Mouse (Mus musculus) layer of hippocampus, adult 9-11 months (tissue): ENCODE results near the gene Gse1.
A peak's percentile ranks its signal among the peaks of the same experiment; 100 is the strongest.

Experiments
- DNase-seq: peaks from one replicate; pipeline ENCODE4 v3.0.0; 2022

Gse1 gene

DNA sequence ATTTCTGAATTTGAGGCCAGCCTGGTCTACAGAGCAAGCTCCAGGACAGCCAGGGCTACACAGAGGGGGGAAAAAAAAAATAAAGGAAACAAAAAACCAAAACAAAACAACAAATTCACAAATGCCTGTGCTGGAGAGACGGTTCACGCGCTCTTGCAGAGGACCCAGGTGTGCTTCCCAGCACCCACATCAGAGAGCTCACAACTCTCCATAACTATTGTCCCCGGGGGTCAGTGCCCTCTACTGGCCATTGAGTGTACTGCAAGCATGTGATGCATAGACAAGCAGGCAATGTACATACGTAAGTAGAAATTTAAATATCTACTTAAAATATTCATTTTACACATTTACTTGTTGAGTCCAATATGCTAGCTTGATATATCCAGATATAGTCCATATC, 366.3 kb downstream of the Gse1 start:
- no peak for DNase-seq

DNA sequence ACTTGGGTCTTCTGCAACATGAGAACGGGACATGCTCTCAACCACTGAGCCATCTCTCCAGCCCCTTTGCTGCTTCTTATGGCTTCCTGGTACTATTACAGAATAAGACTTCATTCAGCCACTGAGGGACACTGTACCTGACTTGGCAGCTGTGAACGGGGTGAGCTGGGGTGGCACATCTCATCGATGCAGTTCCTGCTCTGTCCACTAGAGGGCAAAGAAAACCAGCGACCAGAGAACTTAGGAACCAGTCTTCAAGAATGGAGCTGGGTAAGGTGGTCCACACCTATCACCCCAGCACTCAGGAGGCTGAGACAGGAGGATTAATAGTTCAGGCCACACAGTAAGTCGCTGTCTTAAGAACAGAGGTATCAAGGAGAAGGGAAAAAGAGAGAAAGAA, 367.7 kb downstream of the Gse1 start:
- DNase-seq: no peak

DNA sequence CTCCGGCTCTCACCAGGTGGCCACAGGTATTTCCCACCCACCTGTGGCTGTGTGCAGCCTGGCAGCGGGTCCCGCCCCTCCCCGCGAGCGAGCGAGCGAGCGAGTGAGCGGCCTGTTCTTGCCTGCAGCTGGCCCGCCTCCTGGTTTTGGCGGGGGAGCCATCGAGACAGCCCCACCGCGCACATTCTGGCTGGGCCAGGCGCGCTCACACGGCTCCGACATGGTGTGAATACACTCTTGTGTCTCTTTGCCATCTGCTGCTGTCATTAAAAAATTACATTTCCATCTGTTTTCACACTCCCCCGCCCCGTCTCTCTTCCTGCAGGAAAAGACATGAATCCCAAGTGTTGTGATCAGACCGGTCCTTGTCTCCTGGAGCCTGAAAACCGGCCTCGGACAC, 370.3 kb downstream of the Gse1 start:
- peak; percentile 94 for DNase-seq

DNA sequence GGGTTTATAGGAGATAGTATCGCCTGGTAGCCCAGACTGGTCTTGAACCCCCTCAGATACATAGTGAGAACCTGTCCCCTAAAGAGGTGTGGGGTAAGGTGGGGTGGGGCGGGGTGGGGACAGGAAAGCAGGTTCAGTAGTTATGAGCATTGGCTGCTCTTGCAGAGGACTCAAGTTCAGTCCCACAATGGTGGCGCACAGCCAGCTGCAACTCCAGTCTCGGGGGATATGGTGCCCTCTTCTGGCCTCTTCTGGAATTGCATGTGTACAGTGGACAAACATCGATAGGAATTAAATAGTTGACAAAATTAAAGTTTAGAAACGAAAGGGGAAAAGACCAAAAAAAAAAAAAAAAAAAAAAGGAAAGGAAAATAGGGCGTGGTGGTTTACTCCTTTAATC, 371.2 kb downstream of the Gse1 start:
- peak; percentile 80 for DNase-seq

DNA sequence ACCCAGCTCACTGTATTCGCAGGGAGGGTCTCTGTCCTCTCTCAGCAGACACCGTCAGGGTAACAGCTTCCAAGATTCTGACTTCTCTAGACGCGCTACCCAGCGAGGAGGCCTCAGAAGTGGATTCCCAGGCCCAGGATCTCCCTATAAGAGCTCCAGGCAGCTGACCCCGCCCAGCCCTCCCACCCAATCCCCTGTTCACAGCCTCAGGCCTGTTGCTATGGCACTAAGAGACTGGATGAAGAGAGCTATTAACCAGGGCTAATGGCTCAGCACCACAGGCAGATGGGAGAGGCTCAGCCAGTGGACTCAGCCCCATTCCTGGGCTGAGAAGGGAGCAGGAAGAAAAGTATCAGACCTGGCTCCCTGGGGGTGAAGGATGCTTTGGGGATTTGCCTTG, 374.4 kb downstream of the Gse1 start:
- no peak for DNase-seq

DNA sequence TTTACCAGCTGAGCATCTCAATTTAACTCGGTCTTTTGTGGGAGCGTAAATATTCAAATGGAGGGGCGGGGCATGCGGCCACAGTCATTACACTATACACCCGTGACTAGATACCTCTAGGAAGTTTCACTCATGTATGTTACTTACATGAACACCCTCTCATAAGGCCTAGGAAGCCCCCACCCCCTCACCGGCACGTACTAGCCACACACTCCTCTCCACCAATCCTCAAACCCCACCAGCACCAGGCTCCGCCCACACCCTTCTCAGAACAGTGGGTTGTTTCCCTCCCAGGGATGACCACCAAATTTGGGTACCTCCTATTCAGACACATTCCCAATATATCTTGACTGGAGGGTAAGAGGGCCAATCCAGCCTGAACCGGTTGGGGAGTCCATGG, 379.2 kb downstream of the Gse1 start:
- no peak for DNase-seq

DNA sequence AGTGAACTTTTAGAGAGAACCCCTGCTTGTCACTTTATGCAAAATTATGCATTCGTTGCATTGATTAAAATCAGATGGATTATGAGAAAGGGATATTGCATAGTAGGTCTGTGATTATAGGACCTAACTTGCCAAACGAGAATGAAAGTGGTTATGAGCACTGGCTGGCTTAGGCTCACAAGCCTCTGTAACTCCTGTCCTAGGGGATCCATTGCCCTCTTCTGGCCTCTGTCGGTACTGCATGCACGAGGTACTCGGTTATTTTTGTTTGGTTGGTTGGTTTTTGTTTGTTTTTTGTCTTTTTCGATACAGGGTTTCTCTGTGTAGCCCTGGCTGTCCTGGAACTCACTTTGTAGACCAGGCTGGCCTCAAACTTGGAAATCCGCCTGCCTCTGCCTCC, 379.6 kb downstream of the Gse1 start:
- DNase-seq: peak; percentile 59

DNA sequence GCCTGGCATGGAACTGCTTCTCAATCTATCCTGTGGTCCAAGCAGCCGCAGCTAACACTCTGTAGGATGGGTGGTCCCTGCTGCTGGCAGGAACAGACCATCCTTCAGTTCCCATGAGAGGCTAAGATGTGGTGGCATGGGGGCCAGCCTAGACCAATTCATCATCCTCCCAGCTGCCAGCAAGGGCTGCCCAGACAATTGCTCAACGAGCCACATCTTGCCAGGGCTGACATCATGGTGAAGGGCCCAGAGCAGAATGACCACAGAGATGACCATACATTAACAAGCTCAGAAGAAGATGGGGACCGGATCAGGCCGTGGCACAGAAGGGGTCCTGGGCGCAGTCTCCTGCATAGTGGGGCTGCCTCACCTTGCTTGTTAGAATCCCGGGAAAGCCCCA, 382.6 kb downstream of the Gse1 start:
- DNase-seq: peak; percentile 52

DNA sequence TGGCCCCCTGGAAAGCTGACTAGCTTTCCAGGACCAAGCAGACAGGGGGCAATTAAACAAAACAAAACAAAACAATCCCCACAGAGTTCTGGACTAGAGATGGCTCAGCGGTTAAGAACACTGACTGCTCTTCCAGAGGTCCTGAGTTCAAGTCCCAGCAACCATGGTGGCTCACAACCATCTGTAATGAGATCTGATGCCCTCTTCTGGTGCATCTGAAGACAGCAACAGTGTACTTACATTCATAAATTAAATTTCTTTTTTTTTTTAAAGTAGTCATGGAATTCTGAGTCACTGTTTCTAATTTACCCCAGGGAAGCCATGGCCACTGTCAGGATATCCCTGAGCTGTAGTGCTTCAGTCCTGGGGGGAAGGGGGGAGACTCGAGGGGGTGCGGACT, 386.2 kb downstream of the Gse1 start:
- no peak for DNase-seq

DNA sequence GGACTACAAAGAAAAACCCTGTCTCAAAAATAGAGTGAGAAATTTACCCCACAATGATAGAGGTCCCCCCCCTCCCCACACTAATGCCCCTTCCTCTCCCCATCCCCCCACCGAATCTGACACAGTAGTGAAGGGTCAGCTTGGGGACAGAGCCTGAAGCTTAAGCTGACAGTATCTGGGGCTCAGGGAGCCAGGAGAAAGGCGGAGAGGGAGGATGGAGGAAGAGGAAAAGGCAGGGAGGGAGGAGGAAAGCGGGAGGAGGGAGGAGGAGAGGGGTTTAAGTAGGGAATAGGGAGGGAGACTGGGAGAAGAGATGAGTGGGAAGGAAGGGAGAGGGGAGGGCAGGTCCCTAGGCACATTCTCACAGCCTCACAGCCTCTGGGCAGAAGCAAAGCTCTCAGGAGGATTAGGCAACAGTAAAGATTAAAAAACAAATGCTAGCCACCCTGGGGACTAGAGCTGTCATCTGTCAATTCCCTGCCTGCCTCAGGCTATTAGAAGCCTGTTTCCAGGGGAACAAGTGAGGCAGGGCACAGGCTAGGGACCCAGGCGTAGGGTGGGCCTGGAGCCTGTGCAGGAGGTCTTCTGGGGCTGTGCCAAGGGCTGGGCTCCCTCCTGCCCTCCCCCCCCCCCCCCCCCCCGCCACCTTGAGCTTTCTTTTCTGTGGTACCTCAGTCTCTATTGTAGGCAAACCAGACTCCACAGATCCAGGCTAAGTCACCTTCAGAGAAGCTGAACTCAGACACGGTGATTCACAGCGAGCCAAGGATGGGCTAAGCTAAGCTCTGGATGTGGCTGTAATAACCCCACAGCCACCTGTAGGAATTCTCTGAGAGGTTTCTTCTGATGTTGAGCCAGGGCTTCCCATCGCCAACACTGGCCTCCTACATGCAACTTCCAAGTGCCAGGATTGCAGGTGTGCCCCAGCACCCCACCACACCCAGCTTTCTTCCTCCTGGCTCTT, 388.7 kb downstream of the Gse1 start:
- DNase-seq: no peak

DNA sequence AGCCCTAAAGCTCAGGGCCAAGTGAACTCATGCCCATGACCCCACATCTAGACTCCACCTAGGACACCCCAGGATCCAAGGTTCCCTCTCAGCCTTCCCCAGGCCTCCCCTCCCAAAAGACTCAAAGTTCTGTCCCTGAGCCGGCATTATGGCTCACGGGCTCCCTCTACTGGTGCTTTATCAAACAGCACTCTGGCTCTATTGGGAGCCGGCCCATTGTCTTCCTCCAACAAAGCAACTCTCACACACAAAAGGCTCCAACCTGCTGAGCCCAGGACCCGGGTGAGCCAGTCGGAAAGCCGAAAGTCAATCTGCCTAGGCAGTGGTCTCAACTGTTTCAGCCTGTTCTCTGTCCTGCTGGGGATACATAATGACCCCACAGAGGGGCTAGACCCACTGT, 389.9 kb downstream of the Gse1 start:
- DNase-seq: peak; percentile 68

DNA sequence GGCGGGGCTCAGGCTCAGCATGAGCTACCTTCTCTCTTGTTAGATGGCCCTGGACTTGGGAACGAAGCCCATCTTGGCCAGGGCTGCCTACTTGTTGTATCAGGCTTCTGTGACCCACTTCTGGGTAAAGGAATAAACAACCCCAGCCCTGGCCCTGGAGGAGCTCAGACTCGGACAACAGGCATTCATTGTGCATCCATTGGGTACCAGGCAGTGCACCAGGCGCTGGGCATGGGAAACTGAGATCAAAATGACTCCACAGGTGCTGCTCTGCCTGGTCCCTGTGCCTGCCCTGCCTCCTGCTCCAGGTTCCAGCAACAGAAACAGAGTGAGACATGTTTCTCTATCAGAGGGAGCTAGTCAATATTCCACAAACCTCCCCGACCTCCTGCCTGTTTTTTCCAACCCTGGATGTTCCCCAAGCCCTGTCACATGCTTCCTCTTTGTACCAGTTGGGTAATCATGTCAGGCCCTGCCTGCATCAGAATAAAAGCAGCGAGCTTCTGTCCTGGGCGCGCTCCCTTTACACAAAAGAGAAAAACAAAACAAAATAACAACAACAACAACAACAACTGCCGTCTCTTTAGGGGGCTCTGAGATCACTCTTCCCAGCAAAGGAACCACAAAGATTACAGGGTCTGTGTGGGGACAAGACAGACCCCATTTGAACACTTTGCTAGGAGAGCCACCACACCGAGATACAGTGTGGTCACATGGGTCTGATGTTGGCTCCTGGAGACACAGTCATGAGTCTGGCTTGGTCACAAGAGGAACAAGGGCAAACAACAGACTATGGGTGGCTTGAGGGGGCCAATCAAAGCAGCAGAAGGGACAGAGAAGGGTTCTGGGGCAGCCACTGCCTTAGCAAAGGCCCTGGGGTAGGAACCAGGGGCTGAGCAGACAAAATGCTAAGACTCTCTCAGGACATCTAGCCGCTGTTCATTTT, 391.3 kb downstream of the Gse1 start:
- peak; percentile 81 for DNase-seq

DNA sequence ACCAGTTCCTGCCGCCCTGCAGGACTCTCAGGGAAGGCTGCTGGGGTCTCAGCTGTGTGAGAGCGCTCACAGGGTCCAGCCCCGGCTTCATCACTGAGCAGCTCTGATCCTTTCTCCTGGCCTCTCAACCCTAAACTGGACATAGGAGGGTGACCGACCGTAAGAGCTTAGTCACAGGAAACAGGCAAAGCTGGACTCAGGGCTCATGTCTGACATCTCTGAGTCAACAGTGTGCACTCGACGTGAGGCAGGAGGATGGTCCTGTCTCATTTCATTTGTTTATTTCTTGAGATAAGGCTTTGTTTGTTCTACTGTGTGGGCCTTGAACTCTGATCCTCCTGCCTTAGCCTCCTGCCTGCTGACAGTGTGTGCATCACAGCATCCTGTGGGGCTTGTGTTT, 392.2 kb downstream of the Gse1 start:
- DNase-seq: no peak

DNA sequence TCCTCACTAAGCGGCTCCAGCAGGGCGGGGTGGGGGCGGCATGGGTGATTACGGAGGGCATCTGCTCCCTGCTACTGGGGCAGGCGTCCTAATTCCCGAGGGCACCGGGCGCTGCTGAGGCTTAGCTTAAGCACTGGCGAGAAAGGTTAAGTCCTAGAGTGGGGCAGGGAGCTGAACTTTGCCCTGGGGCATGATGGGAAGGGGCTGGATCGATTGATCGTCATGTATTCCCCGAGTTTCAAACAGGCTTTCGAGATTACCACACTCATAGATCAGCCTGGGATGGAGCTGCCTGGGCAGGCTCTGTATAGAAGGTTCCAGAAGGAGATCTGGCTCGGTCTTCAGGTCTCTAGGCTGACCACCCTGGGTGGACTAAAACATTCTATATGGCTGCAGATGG, 393.9 kb downstream of the Gse1 start:
- DNase-seq: no peak

DNA sequence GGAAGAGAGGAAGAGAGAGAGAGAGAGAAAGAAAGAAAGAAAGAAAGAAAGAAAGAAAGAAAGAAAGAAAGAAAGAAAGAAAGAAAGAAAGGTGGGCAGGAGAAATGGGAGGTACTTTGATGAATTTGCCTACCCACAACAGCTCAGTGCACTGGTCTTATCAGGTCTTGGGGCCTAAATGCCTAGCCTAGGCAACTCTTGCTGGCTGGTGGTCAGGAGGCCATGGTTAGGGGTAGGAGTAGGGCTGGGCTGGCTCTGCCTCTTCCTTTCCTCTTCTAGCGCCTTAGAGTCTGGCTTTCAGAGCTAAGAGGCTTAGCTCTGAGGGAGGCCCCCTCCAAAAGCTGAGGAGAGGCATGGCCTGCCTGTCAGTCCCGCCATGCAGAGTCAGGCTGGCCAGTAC, 395.4 kb downstream of the Gse1 start:
- DNase-seq: no peak

DNA sequence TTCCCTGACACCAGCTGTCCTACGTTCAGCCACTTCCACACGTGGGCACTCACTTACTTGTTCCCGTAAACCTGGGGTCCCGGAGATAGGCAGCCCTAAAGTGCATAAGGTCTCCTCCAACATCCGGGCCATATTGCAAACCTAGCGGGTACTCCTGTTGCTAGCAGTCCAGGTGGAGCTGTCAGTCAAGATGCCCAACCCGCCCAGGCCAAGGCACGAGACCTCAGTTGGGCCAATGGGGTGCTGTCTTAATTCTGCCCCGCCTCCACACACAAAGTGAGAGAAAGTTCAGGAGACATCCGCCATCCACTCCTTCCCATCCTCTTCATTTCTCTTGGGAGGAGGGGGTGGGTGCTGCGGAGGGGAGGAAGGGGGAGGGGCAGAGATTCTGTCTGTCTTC, 398.2 kb downstream of the Gse1 start:
- no peak for DNase-seq

DNA sequence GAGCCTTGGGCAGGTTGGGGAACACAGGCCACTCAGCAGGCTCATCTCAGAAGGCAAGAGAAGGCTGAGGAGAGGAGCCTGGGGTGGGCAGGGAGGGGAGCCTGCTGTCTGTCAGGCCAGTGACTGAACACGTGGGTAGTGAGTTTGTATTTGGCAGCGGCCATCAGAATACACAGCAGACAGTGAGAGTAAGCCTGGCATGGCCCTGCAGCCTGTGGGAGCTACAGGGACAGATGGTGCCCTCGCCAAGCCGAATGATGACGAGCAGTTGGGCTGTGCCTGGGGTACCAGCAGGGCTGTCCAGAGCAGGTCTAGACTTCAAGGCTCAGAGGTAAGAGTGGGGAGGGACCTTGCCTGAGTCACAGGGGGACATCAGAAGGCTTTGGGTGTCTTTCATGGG, 399.0 kb downstream of the Gse1 start:
- DNase-seq: peak; percentile 89

DNA sequence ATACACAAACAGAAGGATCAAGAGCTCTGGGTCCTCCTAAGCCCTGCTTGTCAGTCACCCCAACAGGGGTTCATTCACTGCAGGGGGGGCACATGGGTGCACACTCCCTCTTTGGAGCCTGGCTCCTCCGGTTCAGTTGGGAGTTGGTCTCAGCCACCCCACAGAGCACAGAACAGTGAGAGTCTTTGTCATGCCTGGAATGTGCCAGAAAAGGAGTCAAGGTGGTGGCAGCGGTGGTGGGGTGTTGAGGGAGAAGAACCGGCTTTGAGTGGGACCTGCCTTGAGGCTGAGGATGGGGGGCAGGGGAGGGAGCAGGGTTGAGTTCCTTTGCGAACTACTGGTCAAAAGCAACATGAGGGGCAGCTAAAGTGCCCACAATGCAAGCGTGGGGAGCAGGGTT, 401.8 kb downstream of the Gse1 start:
- DNase-seq: no peak

DNA sequence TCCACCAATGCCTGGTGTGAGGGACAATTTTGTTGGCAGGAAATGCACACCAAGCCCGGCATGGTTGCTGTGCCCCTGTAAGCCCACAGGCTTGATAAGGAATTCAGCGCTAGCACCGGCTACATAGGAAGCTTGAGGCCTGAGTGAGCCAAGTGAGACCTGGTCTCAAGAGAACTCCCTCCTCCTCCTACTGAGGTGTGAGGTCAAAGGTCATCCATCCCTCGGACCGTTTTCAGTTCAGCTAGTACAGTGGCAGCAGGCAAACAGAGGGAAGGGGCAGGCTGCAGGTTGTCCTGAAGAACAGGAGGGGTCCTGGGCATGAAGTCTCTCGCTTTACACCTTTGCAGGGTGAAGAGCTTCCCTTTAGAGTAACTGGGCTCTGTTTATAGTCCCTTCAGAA, 402.6 kb downstream of the Gse1 start:
- no peak for DNase-seq
